Mouse (Mus musculus): ENCODE measurements around the gene Runx1. TPM values are rescaled to one million over a fixed set of nuclear protein-coding genes. Genes with fewer than 3 reads are reported as not detected.

The Runx1 gene
- total RNA-seq, 2 experiments from 2014 or later, result 1.8 to 1.9 TPM

- DNase-seq, result no peak
Observed at GRCm38 (mm10) chr16:92825204-92825843, 625 bp downstream of the Runx1 start.

GRCm38 (mm10) chr16:92824723-92825203, 1.2 kb downstream of the Runx1 start:
- no peak for DNase-seq

- no peak for DNase-seq
Observed at GRCm38 (mm10) chr16:92824003-92824722, 1.8 kb downstream of the Runx1 start.

GRCm38 (mm10) chr16:92823381-92823862, 2.5 kb downstream of the Runx1 start:
- peak; percentile 37 for DNase-seq

- DNase-seq, result peak; percentile 24
Observed at GRCm38 (mm10) chr16:92822676-92823075, 3.3 kb downstream of the Runx1 start.

- DNase-seq, result no peak
Observed at GRCm38 (mm10) chr16:92821938-92822629, 3.9 kb downstream of the Runx1 start.

- DNase-seq, result no peak
Observed at GRCm38 (mm10) chr16:92821596-92821937, 4.4 kb downstream of the Runx1 start.

GRCm38 (mm10) chr16:92820451-92820850, 5.5 kb downstream of the Runx1 start:
- DNase-seq, result no peak

- DNase-seq, result no peak
Observed at GRCm38 (mm10) chr16:92818480-92819269, 7.3 kb downstream of the Runx1 start.

- no peak for DNase-seq
Observed at GRCm38 (mm10) chr16:92816092-92816491, 9.9 kb downstream of the Runx1 start.

- DNase-seq, result no peak
Observed at GRCm38 (mm10) chr16:92815195-92815527, 10.8 kb downstream of the Runx1 start.

GRCm38 (mm10) chr16:92814366-92815194, 11.4 kb downstream of the Runx1 start:
- DNase-seq, result no peak

- DNase-seq, result no peak
Observed at GRCm38 (mm10) chr16:92812405-92812804, 13.5 kb downstream of the Runx1 start.

- DNase-seq, result no peak
Observed at GRCm38 (mm10) chr16:92810568-92811240, 15.2 kb downstream of the Runx1 start.

GRCm38 (mm10) chr16:92807772-92808171, 18.2 kb downstream of the Runx1 start:
- no peak for DNase-seq

GRCm38 (mm10) chr16:92803076-92803580, 22.8 kb downstream of the Runx1 start:
- no peak for DNase-seq

- DNase-seq, result no peak
Observed at GRCm38 (mm10) chr16:92801567-92801966, 24.4 kb downstream of the Runx1 start.

- DNase-seq, result no peak
Observed at GRCm38 (mm10) chr16:92800845-92801244, 25.1 kb downstream of the Runx1 start.

- no peak for DNase-seq
Observed at GRCm38 (mm10) chr16:92799940-92800339, 26.0 kb downstream of the Runx1 start.

GRCm38 (mm10) chr16:92794197-92794596, 31.8 kb downstream of the Runx1 start:
- no peak for DNase-seq

- no peak for DNase-seq
Observed at GRCm38 (mm10) chr16:92793741-92794140, 32.2 kb downstream of the Runx1 start.
